Mouse (Mus musculus) MEL (cell line): ENCODE data around the gene Gpr62.

Experiments
- CTCF ChIP-seq, 3 experiments: IDR thresholded peaks in 2 of 3; conservative IDR thresholded peaks in 1 of 3; 2 replicates each; pipeline ENCODE4 v1.5.1; 2011 to 2012; ENCODE audit warnings: low read length in 3 of 3, low read depth in 2 of 3, mild to moderate bottlenecking in 2 of 3, improper control_type of control experiment in 1 of 3, inconsistent platforms in 1 of 3, mixed read lengths in 1 of 3, moderate library complexity in 1 of 3; ENCODE audit not compliant: control insufficient read depth in 1 of 3, insufficient read depth in 1 of 3, poor library complexity in 1 of 3, severe bottlenecking in 1 of 3
- E2F4 ChIP-seq: IDR thresholded peaks from 2 replicates; pipeline ENCODE4 v1.6.1; 2011; ENCODE audit warnings: low read depth, low read length, improper control_type of control experiment, borderline replicate concordance
- MAX ChIP-seq: IDR thresholded peaks from 2 replicates; pipeline ENCODE4 v1.6.1; 2011; ENCODE audit warnings: low read length, improper control_type of control experiment
- TAL1 ChIP-seq: IDR thresholded peaks from 2 replicates; pipeline ENCODE4 v1.6.1; 2012; ENCODE audit warnings: mild to moderate bottlenecking, inconsistent platforms, low read length, moderate library complexity, mixed read lengths

DNA sequence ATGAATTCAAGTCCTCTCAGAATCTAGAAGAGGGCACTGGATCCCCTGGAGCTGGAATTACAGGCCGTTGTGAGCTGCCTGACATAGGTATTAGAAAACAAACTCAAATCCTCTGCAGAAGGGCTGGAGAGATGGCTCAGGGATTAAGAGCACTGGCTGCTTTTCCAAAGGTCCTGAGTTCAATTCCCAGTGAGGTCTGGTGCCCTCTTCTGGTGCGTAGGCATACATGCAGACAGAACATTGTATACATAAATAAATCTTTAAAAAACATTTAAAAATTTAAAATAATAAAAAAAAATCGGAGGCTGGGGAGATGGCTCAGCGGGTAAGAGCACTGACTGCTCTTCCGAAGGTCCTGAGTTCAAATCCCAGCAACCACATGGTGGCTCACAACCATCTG, 23.1 kb downstream of the Gpr62 start:
- TF ChIP-seq TAL1 (no peak), CTCF (IDR thresholded peaks at IDR 0.05 in 2 of 3, conservative IDR thresholded peaks at IDR 0.05 in 1 of 3; ENCODE audit: control insufficient read depth in 1 of 3, insufficient read depth in 1 of 3, low read depth in 2 of 3, low read length in 3 of 3, poor library complexity in 1 of 3, severe bottlenecking in 1 of 3) (no peak; a peak in 1 of 6 replicates), E2F4 (no peak), MAX (no peak)
